25 mouse cellular contexts compared by ENCODE assay signal in the genomic region with DNA sequence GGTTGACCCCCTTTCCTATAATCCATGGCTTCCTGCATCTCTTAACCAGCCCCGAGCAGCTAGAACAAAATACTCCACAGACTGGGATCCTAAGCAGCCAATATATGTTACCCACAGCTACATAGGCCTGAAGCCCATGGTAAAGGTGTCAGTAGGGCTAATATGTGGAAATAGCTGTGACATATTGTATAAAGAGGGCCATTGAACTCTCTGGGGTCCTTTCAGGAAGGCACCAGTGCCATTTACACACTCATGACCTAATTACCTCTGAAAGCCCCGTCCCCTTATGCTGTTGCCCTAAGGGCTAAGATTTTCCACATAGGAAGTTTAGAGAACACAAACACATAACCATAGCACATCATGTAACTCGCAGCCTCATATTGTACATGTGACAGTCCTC. TPM values are rescaled to one million over a fixed set of nuclear protein-coding genes. Genes with fewer than 3 reads are reported as not detected.
DNase-seq lines count a peak whose midpoint lies in the region; ATAC-seq lines count a peak whose summit lies in the region.
"Had no signal": no experiment of that assay in that cellular context is flagged by ENCODE, and none has a peak within 500 bp of the region (broad histone marks: within the 10 kb centered on the region; RNA-seq: fewer than 3 reads in every experiment).

No protein-coding gene starts in this region.

- H3K27ac ChIP-seq in forebrain, embryonic 15.5 days (replicated peaks): no peak overlapping the region
- no peak overlapping the region for H3K27ac ChIP-seq in forebrain, embryonic 11.5 days (ENCODE audit: low read depth, low read length)
- no peak overlapping the region for H3K27ac ChIP-seq in midbrain, embryonic 15.5 days
- H3K27ac ChIP-seq in midbrain, embryonic 13.5 days: no peak overlapping the region
- H3K27ac ChIP-seq in hindbrain, embryonic 14.5 days: no peak overlapping the region
- H3K27ac ChIP-seq: embryonic facial prominence, embryonic 10.5 days; embryonic facial prominence, embryonic 13.5 days; gastrocnemius, adult 2 months; heart, embryonic 10.5 days; heart, embryonic 13.5 days; hindbrain, embryonic 15.5 days had no signal

- no peaks in the 10 kb centered on the region for H3K27me3 ChIP-seq in forebrain, embryonic 15.5 days
- H3K27me3 ChIP-seq in forebrain, embryonic 11.5 days (ENCODE audit: control insufficient read depth, insufficient read depth, low read length): no peaks in the 10 kb centered on the region
- H3K27me3 ChIP-seq in midbrain, embryonic 15.5 days (replicated peaks): no peaks in the 10 kb centered on the region
- H3K27me3 ChIP-seq in midbrain, embryonic 13.5 days: no peaks in the 10 kb centered on the region
- no peaks in the 10 kb centered on the region for H3K27me3 ChIP-seq in hindbrain, embryonic 14.5 days (ENCODE audit: control insufficient read depth, insufficient read depth, low read length)
- H3K27me3 ChIP-seq: embryonic facial prominence, embryonic 13.5 days; hindbrain, embryonic 15.5 days had no signal

- no peak overlapping the region for H3K4me3 ChIP-seq in forebrain, embryonic 15.5 days
- H3K4me3 ChIP-seq in forebrain, embryonic 11.5 days (ENCODE audit: low read depth, low read length): no peak overlapping the region
- H3K4me3 ChIP-seq in midbrain, embryonic 15.5 days: no peak overlapping the region
- no peak overlapping the region for H3K4me3 ChIP-seq in midbrain, embryonic 13.5 days (replicated peaks)
- H3K4me3 ChIP-seq in hindbrain, embryonic 14.5 days (replicated peaks; ENCODE audit: low read length): no peak overlapping the region
- H3K4me3 ChIP-seq: embryonic facial prominence, embryonic 10.5 days; embryonic facial prominence, embryonic 13.5 days; erythroblast, embryonic 14.5 days; gastrocnemius, adult 2 months; heart, embryonic 10.5 days; heart, embryonic 13.5 days; hindbrain, embryonic 15.5 days had no signal

- H3K36me3 ChIP-seq in forebrain, embryonic 15.5 days: no peaks in the 10 kb centered on the region
- H3K36me3 ChIP-seq in forebrain, embryonic 11.5 days (ENCODE audit: control insufficient read depth, insufficient read depth, low read length): no peaks in the 10 kb centered on the region
- no peaks in the 10 kb centered on the region for H3K36me3 ChIP-seq in midbrain, embryonic 15.5 days (replicated peaks)
- H3K36me3 ChIP-seq in midbrain, embryonic 13.5 days: no peaks in the 10 kb centered on the region
- no peaks in the 10 kb centered on the region for H3K36me3 ChIP-seq in hindbrain, embryonic 14.5 days (replicated peaks; ENCODE audit: control insufficient read depth, insufficient read depth)
- H3K36me3 ChIP-seq: embryonic facial prominence, embryonic 10.5 days; embryonic facial prominence, embryonic 13.5 days; heart, embryonic 10.5 days; heart, embryonic 13.5 days; hindbrain, embryonic 15.5 days had no signal

- DNase-seq in forebrain, embryonic 11.5 days (ENCODE audit: low spot score): no peak
- peak; percentile 34 for DNase-seq in retina, postnatal 1 day
- no peak for DNase-seq in hindbrain, embryonic 14.5 days (ENCODE audit: low spot score)
- DNase-seq: adrenal gland, adult 2 months; adrenal gland, postnatal 14 days; cerebellum, adult 11-12 months; cerebellum, adult 8-10 months; cerebellum, postnatal 36 days; embryo, embryonic 11 days; gastrocnemius, adult 2 months; gastrocnemius, postnatal 14 days; heart, adult 18-20 months; heart, postnatal 14 days; heart, postnatal 4 days had no signal

- H3K9me3 ChIP-seq in forebrain, embryonic 15.5 days: no peaks in the 10 kb centered on the region
- H3K9me3 ChIP-seq in forebrain, embryonic 11.5 days (ENCODE audit: control insufficient read depth, low read length): no peaks in the 10 kb centered on the region
- no peaks in the 10 kb centered on the region for H3K9me3 ChIP-seq in midbrain, embryonic 15.5 days
- H3K9me3 ChIP-seq in midbrain, embryonic 13.5 days: no peaks in the 10 kb centered on the region
- no peaks in the 10 kb centered on the region for H3K9me3 ChIP-seq in hindbrain, embryonic 14.5 days (ENCODE audit: control insufficient read depth, low read length)
- H3K9me3 ChIP-seq: embryonic facial prominence, embryonic 10.5 days; embryonic facial prominence, embryonic 13.5 days; heart, embryonic 10.5 days; heart, embryonic 13.5 days; hindbrain, embryonic 15.5 days had no signal

- H3K4me1 ChIP-seq in forebrain, embryonic 15.5 days: peaks cover 18% of the 10 kb centered on the region
- no peaks in the 10 kb centered on the region for H3K4me1 ChIP-seq in forebrain, embryonic 11.5 days (replicated peaks; ENCODE audit: control insufficient read depth, insufficient read depth, low read length)
- no peaks in the 10 kb centered on the region for H3K4me1 ChIP-seq in midbrain, embryonic 15.5 days
- H3K4me1 ChIP-seq in midbrain, embryonic 13.5 days (replicated peaks): peaks cover 7% of the 10 kb centered on the region; the same call in 1 of the 2 replicates
- H3K4me1 ChIP-seq in hindbrain, embryonic 14.5 days (replicated peaks; ENCODE audit: control insufficient read depth, insufficient read depth, low read length): no peaks in the 10 kb centered on the region
- H3K4me1 ChIP-seq: embryonic facial prominence, embryonic 10.5 days; embryonic facial prominence, embryonic 13.5 days; heart, embryonic 10.5 days; heart, embryonic 13.5 days; hindbrain, embryonic 15.5 days had no signal

- no peak overlapping the region for H3K4me2 ChIP-seq in forebrain, embryonic 15.5 days (replicated peaks)
- no peak overlapping the region for H3K4me2 ChIP-seq in forebrain, embryonic 11.5 days (ENCODE audit: low read depth, low read length, severe bottlenecking)
- no peak overlapping the region for H3K4me2 ChIP-seq in midbrain, embryonic 15.5 days
- H3K4me2 ChIP-seq in midbrain, embryonic 13.5 days (replicated peaks): no peak overlapping the region
- H3K4me2 ChIP-seq in hindbrain, embryonic 14.5 days (replicated peaks): no peak overlapping the region
- H3K4me2 ChIP-seq: embryonic facial prominence, embryonic 13.5 days; heart, embryonic 13.5 days; hindbrain, embryonic 15.5 days had no signal

- peak; percentile 57 for ATAC-seq in forebrain, embryonic 15.5 days (replicated peaks)
- ATAC-seq in forebrain, embryonic 11.5 days (replicated peaks; ENCODE audit: low FRiP score): no peak
- peak; percentile 27; the same call in 1 of the 2 replicates for ATAC-seq in midbrain, embryonic 15.5 days (replicated peaks)
- no peak for ATAC-seq in midbrain, embryonic 13.5 days
- no peak for ATAC-seq in hindbrain, embryonic 14.5 days (ENCODE audit: low FRiP score)
- ATAC-seq: CD4-positive, CD25-positive, alpha-beta regulatory T cell, adult 4 months; intestine, postnatal 0 days had no signal

- no peak overlapping the region for H3K9ac ChIP-seq in forebrain, embryonic 15.5 days (replicated peaks)
- no peak overlapping the region for H3K9ac ChIP-seq in forebrain, embryonic 11.5 days (ENCODE audit: low read length)
- no peak overlapping the region for H3K9ac ChIP-seq in midbrain, embryonic 15.5 days
- H3K9ac ChIP-seq in midbrain, embryonic 13.5 days (replicated peaks): no peak overlapping the region
- H3K9ac ChIP-seq in hindbrain, embryonic 14.5 days: no peak overlapping the region
- H3K9ac ChIP-seq: embryonic facial prominence, embryonic 13.5 days; heart, embryonic 13.5 days; hindbrain, embryonic 15.5 days had no signal

- WGBS in forebrain, embryonic 15.5 days: 38% methylated on average over 3 of the region's 3 CpGs
- WGBS in forebrain, embryonic 11.5 days: 66% methylated on average over 3 of the region's 3 CpGs
- 67% methylated on average over 3 of the region's 3 CpGs for WGBS in midbrain, embryonic 15.5 days
- WGBS in midbrain, embryonic 13.5 days: 80% methylated on average over 3 of the region's 3 CpGs
- 61% methylated on average over 3 of the region's 3 CpGs for WGBS in hindbrain, embryonic 14.5 days

RNA-seq across cellular contexts. Expression of gene Shc3, which starts 17.4 kb away (rescaled TPM):
- 9.6 and 10.1 TPM in 2 replicates for polyA plus RNA-seq in forebrain, embryonic 15.5 days (2015; fragmentation: Nextera tagmentation; extraction: Ambion mirVana)
- polyA plus RNA-seq in forebrain, embryonic 11.5 days (2014; fragmentation: Nextera tagmentation; extraction: Ambion mirVana): 8.3 and 10.7 TPM in 2 replicates
- 7.4 and 8.1 TPM in 2 replicates for polyA plus RNA-seq in midbrain, embryonic 15.5 days (2015; fragmentation: Nextera tagmentation; extraction: Ambion mirVana)
- 3.2 and 4.1 TPM in 2 replicates for polyA plus RNA-seq in midbrain, embryonic 13.5 days (2015; fragmentation: Nextera tagmentation; extraction: Ambion mirVana)
- polyA plus RNA-seq in hindbrain, embryonic 14.5 days (2014; fragmentation: Nextera tagmentation; extraction: Ambion mirVana): 7.2 and 11.6 TPM in 2 replicates
- polyA plus RNA-seq: CD4-positive, CD25-positive, alpha-beta regulatory T cell, adult 4 months; erythroblast, embryonic 14.5 days had no signal

Comparison
In these comparisons a context has a peak if more than half of its experiments do, and no peak if none do; other contexts are left out.
1. ATAC-seq: peak in forebrain, embryonic 15.5 days (single experiment) and midbrain, embryonic 15.5 days (single experiment); none in forebrain, embryonic 11.5 days (single experiment), midbrain, embryonic 13.5 days (single experiment) and hindbrain, embryonic 14.5 days (single experiment).